Mouse (Mus musculus): ENCODE measurements at regions not wholly inside any gene's neighbourhood (a gene's known extent, or its start where the extent isn't known, plus 50 kb on each side); places are given as distances from the start of the nearest gene placed in this dataset.

DNA sequence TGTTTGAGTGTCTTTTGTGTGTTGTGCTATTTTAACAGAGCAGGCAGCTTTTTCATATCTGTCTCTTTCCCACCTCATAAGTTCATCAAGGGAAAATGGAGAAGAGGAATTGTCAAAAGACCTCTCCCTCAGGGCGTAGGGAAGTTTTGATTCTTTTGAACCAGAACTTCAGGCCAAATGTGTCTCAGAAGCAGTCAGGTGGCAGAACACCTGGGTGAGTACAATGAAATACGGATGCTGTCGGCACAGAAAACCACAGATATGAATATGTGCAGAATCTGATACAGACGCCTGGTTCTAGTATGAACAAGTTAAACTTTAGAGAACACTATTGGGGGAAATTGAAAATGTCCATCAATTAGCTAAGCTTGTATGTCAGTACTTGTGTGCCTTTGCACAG lies 84.2 kb downstream of the 3110018I06Rik start:
- H3K9me3 ChIP-seq (ENCODE audit: control insufficient read depth, low read length) = no peaks in the 10 kb centered on the region
- H3K36me3 ChIP-seq (ENCODE audit: control insufficient read depth, insufficient read depth, low read length) = no peaks in the 10 kb centered on the region
- no peak overlapping the region for H3K4me3 ChIP-seq (ENCODE audit: control insufficient read depth in 1 of 2, insufficient read depth in 1 of 2, low read depth in 1 of 2, low read length in 2 of 2)
- H3K4me2 ChIP-seq (ENCODE audit: low read length) = no peak overlapping the region
- H3K9ac ChIP-seq (ENCODE audit: low read length) = no peak overlapping the region
- H3K4me1 ChIP-seq (ENCODE audit: control insufficient read depth in 2 of 2, insufficient read depth in 2 of 2, low read length in 2 of 2) = no peaks in the 10 kb centered on the region
- H3K27ac ChIP-seq (replicated peaks in 1 of 2; ENCODE audit: control insufficient read depth in 1 of 2, insufficient read depth in 1 of 2, low read depth in 2 of 2, low read length in 2 of 2) = no peak overlapping the region
- H3K27me3 ChIP-seq (ENCODE audit: control insufficient read depth, insufficient read depth, low read length) = no peaks in the 10 kb centered on the region
- no peak for ATAC-seq (ENCODE audit: insufficient number of reproducible peaks, insufficient read depth, low FRiP score, low read depth)
- WGBS = 90% methylated on average over 4 of the region's 4 CpGs

- no peaks in the 10 kb centered on the region for H3K9me3 ChIP-seq (ENCODE audit: control insufficient read depth, low read length)
- H3K36me3 ChIP-seq (ENCODE audit: control insufficient read depth, insufficient read depth, low read length) = no peaks in the 10 kb centered on the region
- 76% methylated on average over 5 of the region's 5 CpGs for WGBS
- no peak overlapping the region for H3K9ac ChIP-seq (ENCODE audit: low read length)
- H3K27ac ChIP-seq (replicated peaks in 1 of 2; ENCODE audit: control insufficient read depth in 1 of 2, insufficient read depth in 1 of 2, low read depth in 2 of 2, low read length in 2 of 2) = no peak overlapping the region
- H3K4me2 ChIP-seq (ENCODE audit: low read length) = no peak overlapping the region
- H3K4me3 ChIP-seq (ENCODE audit: control insufficient read depth in 1 of 2, insufficient read depth in 1 of 2, low read depth in 1 of 2, low read length in 2 of 2) = no peak overlapping the region
- no peak for ATAC-seq (ENCODE audit: insufficient number of reproducible peaks, insufficient read depth, low FRiP score, low read depth)
- no peaks in the 10 kb centered on the region for H3K4me1 ChIP-seq (ENCODE audit: control insufficient read depth in 2 of 2, insufficient read depth in 2 of 2, low read length in 2 of 2)
- H3K27me3 ChIP-seq (ENCODE audit: control insufficient read depth, insufficient read depth, low read length) = no peaks in the 10 kb centered on the region
Measured at GRCm38 (mm10) chr12:107579508-107579907, 91.1 kb downstream of the 3110018I06Rik start.

DNA sequence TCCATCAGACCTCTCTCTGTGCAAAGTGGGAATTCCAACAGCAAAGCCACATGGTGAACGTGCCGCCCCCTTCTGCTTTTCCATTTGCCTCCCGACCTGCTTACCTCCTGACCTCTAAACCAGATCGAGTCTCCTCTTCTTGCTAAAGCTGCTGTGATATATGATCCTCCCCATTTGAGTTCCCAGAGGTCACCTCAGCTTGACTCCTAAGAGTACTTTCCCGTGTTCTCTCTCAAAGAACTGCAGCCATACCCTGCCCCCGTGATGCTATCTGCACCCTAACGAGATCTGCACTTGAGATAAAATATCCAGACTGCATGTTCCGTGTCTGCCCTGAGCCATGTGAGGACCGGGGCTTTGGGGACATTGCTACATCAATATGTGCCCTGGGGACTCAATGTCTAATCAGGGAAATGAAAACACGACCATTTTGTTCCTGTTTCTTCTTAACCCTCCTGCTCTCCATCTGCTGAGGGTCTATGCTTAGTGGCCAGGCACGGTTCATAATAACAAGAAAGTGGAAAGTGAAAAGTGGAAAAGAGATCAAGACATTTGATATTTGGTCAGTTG lies 94.8 kb downstream of the 3110018I06Rik start:
- H3K27ac ChIP-seq (replicated peaks in 1 of 2; ENCODE audit: control insufficient read depth in 1 of 2, insufficient read depth in 1 of 2, low read depth in 2 of 2, low read length in 2 of 2) = no peak overlapping the region
- no peaks in the 10 kb centered on the region for H3K4me1 ChIP-seq (ENCODE audit: control insufficient read depth in 2 of 2, insufficient read depth in 2 of 2, low read length in 2 of 2)
- H3K36me3 ChIP-seq (ENCODE audit: control insufficient read depth, insufficient read depth, low read length) = no peaks in the 10 kb centered on the region
- H3K9me3 ChIP-seq (ENCODE audit: control insufficient read depth, low read length) = no peaks in the 10 kb centered on the region
- H3K27me3 ChIP-seq (ENCODE audit: control insufficient read depth, insufficient read depth, low read length) = no peaks in the 10 kb centered on the region
- no peak overlapping the region for H3K4me2 ChIP-seq (ENCODE audit: low read length)
- H3K4me3 ChIP-seq (ENCODE audit: control insufficient read depth in 1 of 2, insufficient read depth in 1 of 2, low read depth in 1 of 2, low read length in 2 of 2) = no peak overlapping the region
- ATAC-seq (ENCODE audit: insufficient number of reproducible peaks, insufficient read depth, low FRiP score, low read depth) = no peak
- 33% methylated on average over 11 of the region's 11 CpGs for WGBS
- no peak overlapping the region for H3K9ac ChIP-seq (ENCODE audit: low read length)

DNA sequence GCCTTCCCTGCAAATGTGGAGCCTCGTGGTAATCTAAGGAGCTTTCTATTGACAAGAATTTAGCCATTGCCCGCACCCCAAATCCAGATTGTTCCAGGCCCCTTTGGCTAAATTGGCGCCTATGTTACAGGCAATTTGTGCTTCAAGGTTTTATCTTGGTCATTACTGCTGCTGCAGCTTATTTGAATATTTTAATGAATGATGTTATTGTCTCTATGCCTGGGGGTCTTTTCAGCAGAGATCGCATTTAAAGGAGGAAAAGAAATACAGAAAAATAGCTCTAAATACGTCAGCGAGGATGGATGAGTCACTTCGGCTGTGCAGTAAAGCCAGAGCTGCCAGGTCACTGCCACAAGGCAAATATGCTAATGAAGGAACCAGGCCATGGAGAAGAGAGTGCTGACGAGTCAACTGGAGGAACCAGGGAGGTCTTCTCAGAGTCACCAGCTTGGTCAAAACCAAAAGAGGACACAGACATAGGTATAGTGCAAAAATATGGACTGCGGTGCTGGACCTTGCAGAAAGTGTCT lies 97.3 kb downstream of the 3110018I06Rik start:
- Histone ChIP-seq H3K9me3 (ENCODE audit: control insufficient read depth, low read length) (no peaks in the 10 kb centered on the region), H3K27ac (replicated peaks in 1 of 2; ENCODE audit: control insufficient read depth in 1 of 2, insufficient read depth in 1 of 2, low read depth in 2 of 2, low read length in 2 of 2) (no peak overlapping the region), H3K36me3 (ENCODE audit: control insufficient read depth, insufficient read depth, low read length) (no peaks in the 10 kb centered on the region), H3K9ac (ENCODE audit: low read length) (no peak overlapping the region), H3K4me1 (ENCODE audit: control insufficient read depth in 2 of 2, insufficient read depth in 2 of 2, low read length in 2 of 2) (no peaks in the 10 kb centered on the region), H3K27me3 (ENCODE audit: control insufficient read depth, insufficient read depth, low read length) (no peaks in the 10 kb centered on the region), H3K4me2 (ENCODE audit: low read length) (no peak overlapping the region), H3K4me3 (ENCODE audit: control insufficient read depth in 1 of 2, insufficient read depth in 1 of 2, low read depth in 1 of 2, low read length in 2 of 2) (no peak overlapping the region)
- ATAC-seq (ENCODE audit: insufficient number of reproducible peaks, insufficient read depth, low FRiP score, low read depth) = no peak
- WGBS = 69% methylated on average over 9 of the region's 9 CpGs

GRCm38 (mm10) chr12:107596236-107596635 lies 107.8 kb downstream of the 3110018I06Rik start:
- H3K4me3 ChIP-seq (ENCODE audit: control insufficient read depth in 1 of 2, insufficient read depth in 1 of 2, low read depth in 1 of 2, low read length in 2 of 2) = no peak overlapping the region
- no peaks in the 10 kb centered on the region for H3K9me3 ChIP-seq (ENCODE audit: control insufficient read depth, low read length)
- no peak overlapping the region for H3K27ac ChIP-seq (replicated peaks in 1 of 2; ENCODE audit: control insufficient read depth in 1 of 2, insufficient read depth in 1 of 2, low read depth in 2 of 2, low read length in 2 of 2)
- no peak for ATAC-seq (ENCODE audit: insufficient number of reproducible peaks, insufficient read depth, low FRiP score, low read depth)
- H3K9ac ChIP-seq (ENCODE audit: low read length) = no peak overlapping the region
- H3K4me2 ChIP-seq (ENCODE audit: low read length) = no peak overlapping the region
- H3K4me1 ChIP-seq (ENCODE audit: control insufficient read depth in 2 of 2, insufficient read depth in 2 of 2, low read length in 2 of 2) = no peaks in the 10 kb centered on the region
- H3K27me3 ChIP-seq (ENCODE audit: control insufficient read depth, insufficient read depth, low read length) = no peaks in the 10 kb centered on the region
- no peaks in the 10 kb centered on the region for H3K36me3 ChIP-seq (ENCODE audit: control insufficient read depth, insufficient read depth, low read length)

DNA sequence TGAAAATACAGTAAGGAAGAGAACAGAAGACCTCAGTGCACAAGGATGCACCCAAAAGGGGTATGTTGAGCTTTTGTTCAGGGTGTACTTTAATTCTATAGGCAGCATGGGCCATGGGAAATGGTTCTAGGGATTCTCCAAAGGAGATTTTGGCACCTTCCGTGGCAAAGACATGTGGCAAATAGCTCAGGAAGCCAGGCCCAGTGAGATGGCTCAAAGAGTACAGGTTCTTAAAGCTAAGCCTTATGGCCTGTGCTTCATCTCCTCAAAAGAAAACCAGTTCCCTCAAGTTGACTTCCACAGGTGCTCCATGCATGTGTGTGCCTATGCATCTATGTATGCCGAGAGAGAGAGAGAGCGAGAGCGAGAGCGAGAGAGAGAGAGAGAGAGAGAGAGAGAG lies 112.1 kb downstream of the 3110018I06Rik start:
- Histone ChIP-seq H3K4me3 (ENCODE audit: control insufficient read depth in 1 of 2, insufficient read depth in 1 of 2, low read depth in 1 of 2, low read length in 2 of 2) (no peak overlapping the region), H3K9me3 (ENCODE audit: control insufficient read depth, low read length) (no peaks in the 10 kb centered on the region), H3K27me3 (ENCODE audit: control insufficient read depth, insufficient read depth, low read length) (no peaks in the 10 kb centered on the region), H3K4me1 (ENCODE audit: control insufficient read depth in 2 of 2, insufficient read depth in 2 of 2, low read length in 2 of 2) (no peaks in the 10 kb centered on the region), H3K4me2 (ENCODE audit: low read length) (no peak overlapping the region), H3K27ac (replicated peaks in 1 of 2; ENCODE audit: control insufficient read depth in 1 of 2, insufficient read depth in 1 of 2, low read depth in 2 of 2, low read length in 2 of 2) (no peak overlapping the region), H3K9ac (ENCODE audit: low read length) (no peak overlapping the region), H3K36me3 (ENCODE audit: control insufficient read depth, insufficient read depth, low read length) (no peaks in the 10 kb centered on the region)
- no peak for ATAC-seq (ENCODE audit: insufficient number of reproducible peaks, insufficient read depth, low FRiP score, low read depth)
- WGBS = 84% methylated on average over 5 of the region's 5 CpGs

DNA sequence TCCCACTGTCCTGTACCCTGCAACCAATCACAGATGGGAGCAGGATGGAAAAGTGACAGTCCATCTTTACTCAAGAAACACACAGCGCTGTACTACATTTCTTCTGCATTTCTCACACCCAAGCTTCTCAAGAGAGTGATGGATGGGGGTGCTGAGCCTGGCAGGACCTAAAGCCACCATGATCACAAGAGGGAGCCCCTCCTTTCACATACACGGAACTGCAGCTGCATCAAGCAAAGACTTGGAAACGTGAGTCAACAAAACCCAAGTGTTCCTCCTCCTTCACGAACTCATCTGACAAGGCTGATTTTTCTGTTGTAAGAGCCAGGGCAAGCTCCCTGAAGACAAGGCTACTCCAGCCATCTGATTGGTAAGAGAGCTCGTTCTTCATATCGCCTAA lies 120.5 kb downstream of the 3110018I06Rik start:
- Histone ChIP-seq H3K9ac (ENCODE audit: low read length) (no peak overlapping the region), H3K4me3 (ENCODE audit: control insufficient read depth in 1 of 2, insufficient read depth in 1 of 2, low read depth in 1 of 2, low read length in 2 of 2) (no peak overlapping the region), H3K4me2 (ENCODE audit: low read length) (no peak overlapping the region), H3K4me1 (ENCODE audit: control insufficient read depth in 2 of 2, insufficient read depth in 2 of 2, low read length in 2 of 2) (no peaks in the 10 kb centered on the region), H3K27ac (replicated peaks in 1 of 2; ENCODE audit: control insufficient read depth in 1 of 2, insufficient read depth in 1 of 2, low read depth in 2 of 2, low read length in 2 of 2) (no peak overlapping the region), H3K27me3 (ENCODE audit: control insufficient read depth, insufficient read depth, low read length) (no peaks in the 10 kb centered on the region), H3K36me3 (ENCODE audit: control insufficient read depth, insufficient read depth, low read length) (no peaks in the 10 kb centered on the region), H3K9me3 (ENCODE audit: control insufficient read depth, low read length) (no peaks in the 10 kb centered on the region)
- no peak for ATAC-seq (ENCODE audit: insufficient number of reproducible peaks, insufficient read depth, low FRiP score, low read depth)
- 71% methylated on average over 6 of the region's 6 CpGs for WGBS

DNA sequence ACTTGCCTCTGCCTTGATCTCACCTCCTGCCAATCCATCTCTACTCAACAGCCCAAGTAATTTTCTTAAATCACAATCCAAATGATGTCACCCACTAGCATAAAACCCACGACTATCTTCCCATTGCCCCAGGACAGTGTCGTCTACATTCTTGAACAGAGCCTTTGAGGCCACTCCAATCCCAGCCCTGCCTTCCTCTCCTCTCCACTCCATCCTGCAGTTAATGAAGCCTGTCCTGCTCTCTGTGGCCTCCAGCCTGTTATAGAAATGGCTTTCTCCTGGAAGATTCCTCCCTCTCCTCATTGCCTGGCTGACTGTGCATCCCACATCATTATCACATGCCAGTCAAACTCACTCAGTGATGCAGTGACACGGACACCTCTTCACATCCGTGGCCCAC lies 121.6 kb downstream of the 3110018I06Rik start:
- Histone ChIP-seq H3K4me2 (ENCODE audit: low read length) (no peak overlapping the region), H3K4me3 (ENCODE audit: control insufficient read depth in 1 of 2, insufficient read depth in 1 of 2, low read depth in 1 of 2, low read length in 2 of 2) (no peak overlapping the region), H3K9me3 (ENCODE audit: control insufficient read depth, low read length) (no peaks in the 10 kb centered on the region), H3K27me3 (ENCODE audit: control insufficient read depth, insufficient read depth, low read length) (no peaks in the 10 kb centered on the region), H3K9ac (ENCODE audit: low read length) (no peak overlapping the region), H3K4me1 (ENCODE audit: control insufficient read depth in 2 of 2, insufficient read depth in 2 of 2, low read length in 2 of 2) (no peaks in the 10 kb centered on the region), H3K27ac (replicated peaks in 1 of 2; ENCODE audit: control insufficient read depth in 1 of 2, insufficient read depth in 1 of 2, low read depth in 2 of 2, low read length in 2 of 2) (no peak overlapping the region), H3K36me3 (ENCODE audit: control insufficient read depth, insufficient read depth, low read length) (no peaks in the 10 kb centered on the region)
- ATAC-seq (ENCODE audit: insufficient number of reproducible peaks, insufficient read depth, low FRiP score, low read depth) = no peak
- 73% methylated on average over 4 of the region's 4 CpGs for WGBS

Measured in heart, embryonic 14.5 days (tissue).